Mouse (Mus musculus): ENCODE measurements around the gene Sbp. TPM values are rescaled to one million over a fixed set of nuclear protein-coding genes. Genes with fewer than 3 reads are reported as not detected.

Sbp gene
- total and polyA plus RNA-seq, 3 experiments: not detected

DNA sequence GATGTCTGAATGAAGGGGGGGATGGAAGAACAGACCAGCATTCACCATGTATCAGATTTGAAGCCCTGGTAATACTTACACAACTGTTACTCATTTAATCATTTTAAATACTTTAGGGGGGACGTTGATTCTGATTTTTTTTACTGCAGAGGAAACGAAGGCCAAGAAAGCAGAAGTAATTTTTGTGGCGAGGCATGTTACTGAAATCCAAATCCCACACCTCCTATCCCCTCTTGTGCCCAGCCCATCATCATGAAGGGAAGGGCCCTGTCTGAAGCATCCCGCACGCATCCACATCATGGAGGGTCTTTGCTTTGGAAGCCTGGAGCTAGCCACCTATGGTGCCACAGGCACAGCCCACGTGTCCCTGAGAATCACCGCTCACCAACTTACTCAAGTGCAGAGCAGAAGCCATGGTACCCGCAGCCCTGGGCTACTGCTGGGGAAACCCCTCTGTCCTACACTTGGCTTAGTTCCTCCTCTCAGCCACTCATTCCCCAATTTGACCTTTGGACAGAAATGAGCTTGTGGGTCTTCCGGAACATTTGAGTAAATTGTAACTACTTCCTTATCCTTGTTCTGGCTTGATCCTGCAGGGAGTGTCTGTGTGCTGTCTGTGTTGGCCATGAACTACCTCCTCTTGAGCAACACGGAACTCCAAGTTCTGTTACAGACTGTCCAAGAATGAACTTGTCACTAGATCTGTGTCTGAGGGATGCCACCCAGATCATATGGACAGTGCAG lies 25.4 kb downstream of the Sbp start:
- H3K27me3 ChIP-seq (ENCODE audit: control insufficient read depth, insufficient read depth, low read length): no peaks in the 10 kb centered on the region
- intact Hi-C loops (cut with DNase I): no loop called here
- peak in 1 of 2 experiments; percentile 38 for DNase-seq
- no peaks in the 10 kb centered on the region for H3K36me3 ChIP-seq (ENCODE audit: control insufficient read depth, insufficient read depth, low read length)
- TF ChIP-seq CTCF (IDR thresholded peaks at IDR 0.05) (no peak), POLR2A (IDR thresholded peaks at IDR 0.05; ENCODE audit: insufficient read depth, low read depth, low read length) (no peak), EP300 (IDR thresholded peaks at IDR 0.05; ENCODE audit: insufficient read depth, low read depth, low read length) (no peak)
- H3K4me3 ChIP-seq: no peak overlapping the region
- H3K27ac ChIP-seq: no peak overlapping the region
- H3K9ac ChIP-seq (ENCODE audit: low read depth, low read length): no peak overlapping the region
- WGBS: 68% methylated on average over 10 of the region's 10 CpGs
- H3K79me2 ChIP-seq (replicated peaks; ENCODE audit: control insufficient read depth, insufficient read depth, low read length): no peaks in the 10 kb centered on the region
- H3K4me1 ChIP-seq (ENCODE audit: control insufficient read depth, insufficient read depth, low read length): no peaks in the 10 kb centered on the region

DNA sequence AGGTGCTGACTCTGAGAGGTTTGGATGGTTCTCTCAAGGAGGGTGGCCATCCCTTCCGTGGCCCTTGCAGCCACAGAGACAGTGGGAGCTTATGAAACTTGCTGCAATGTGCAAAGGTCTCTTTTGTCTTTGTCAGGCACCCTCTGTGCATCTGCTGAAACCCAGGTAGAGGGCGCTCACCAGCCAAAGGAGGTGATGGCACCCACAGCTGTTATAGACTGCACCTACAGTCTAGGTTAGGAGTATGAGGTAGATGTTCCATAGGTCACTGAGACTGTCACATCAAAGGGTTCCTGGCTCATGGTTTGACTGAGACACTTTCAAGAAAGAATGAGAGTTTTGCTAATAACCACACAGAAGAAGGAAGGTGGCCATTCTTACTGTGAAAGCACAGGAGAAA lies 27.3 kb downstream of the Sbp start:
- no peaks in the 10 kb centered on the region for H3K79me2 ChIP-seq (replicated peaks; ENCODE audit: control insufficient read depth, insufficient read depth, low read length)
- no peak overlapping the region for H3K4me3 ChIP-seq
- WGBS: 53% methylated on average over 2 of the region's 2 CpGs
- no peaks in the 10 kb centered on the region for H3K36me3 ChIP-seq (ENCODE audit: control insufficient read depth, insufficient read depth, low read length)
- H3K9ac ChIP-seq (ENCODE audit: low read depth, low read length): no peak overlapping the region
- intact Hi-C loops (cut with DNase I): no loop called here
- H3K27me3 ChIP-seq (ENCODE audit: control insufficient read depth, insufficient read depth, low read length): no peaks in the 10 kb centered on the region; the same call in 1 of the 2 replicates
- no peak overlapping the region for H3K27ac ChIP-seq
- TF ChIP-seq CTCF (IDR thresholded peaks at IDR 0.05) (no peak), POLR2A (IDR thresholded peaks at IDR 0.05; ENCODE audit: insufficient read depth, low read depth, low read length) (no peak), EP300 (IDR thresholded peaks at IDR 0.05; ENCODE audit: insufficient read depth, low read depth, low read length) (no peak)
- H3K4me1 ChIP-seq (ENCODE audit: control insufficient read depth, insufficient read depth, low read length): no peaks in the 10 kb centered on the region
- DNase-seq: no peak

DNA sequence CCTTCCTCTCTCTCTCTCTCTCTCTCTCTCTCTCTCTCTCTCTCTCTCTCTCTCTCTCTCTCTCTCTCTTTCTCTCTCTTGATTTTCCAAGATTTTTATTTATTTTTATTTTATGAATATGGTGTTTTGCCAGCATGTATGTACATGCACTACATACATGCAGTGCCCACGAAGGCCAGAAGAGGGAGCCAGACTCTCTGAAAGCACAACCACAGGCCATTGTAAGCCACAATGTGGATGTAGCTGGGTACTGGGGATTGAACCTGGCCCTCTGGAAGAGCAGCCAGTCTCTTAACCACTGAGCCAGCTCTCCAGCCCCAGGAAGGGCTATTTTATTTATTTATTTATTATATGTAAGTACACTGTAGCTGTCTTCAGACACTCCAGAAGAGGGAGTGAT lies 27.8 kb downstream of the Sbp start:
- intact Hi-C loops (cut with DNase I): no loop called here
- no peaks in the 10 kb centered on the region for H3K4me1 ChIP-seq (ENCODE audit: control insufficient read depth, insufficient read depth, low read length)
- no peaks in the 10 kb centered on the region for H3K79me2 ChIP-seq (replicated peaks; ENCODE audit: control insufficient read depth, insufficient read depth, low read length)
- TF ChIP-seq CTCF (IDR thresholded peaks at IDR 0.05) (peak; percentile 79), EP300 (IDR thresholded peaks at IDR 0.05; ENCODE audit: insufficient read depth, low read depth, low read length) (no peak)
- 4% methylated on average over 1 of the region's 1 CpGs for WGBS
- no peak overlapping the region for H3K4me3 ChIP-seq
- H3K36me3 ChIP-seq (ENCODE audit: control insufficient read depth, insufficient read depth, low read length): no peaks in the 10 kb centered on the region
- H3K9ac ChIP-seq (ENCODE audit: low read depth, low read length): no peak overlapping the region
- H3K27ac ChIP-seq: no peak overlapping the region
- H3K27me3 ChIP-seq (ENCODE audit: control insufficient read depth, insufficient read depth, low read length): no peaks in the 10 kb centered on the region; the same call in 1 of the 2 replicates
- DNase-seq: peak; percentile 58 to 79

DNA sequence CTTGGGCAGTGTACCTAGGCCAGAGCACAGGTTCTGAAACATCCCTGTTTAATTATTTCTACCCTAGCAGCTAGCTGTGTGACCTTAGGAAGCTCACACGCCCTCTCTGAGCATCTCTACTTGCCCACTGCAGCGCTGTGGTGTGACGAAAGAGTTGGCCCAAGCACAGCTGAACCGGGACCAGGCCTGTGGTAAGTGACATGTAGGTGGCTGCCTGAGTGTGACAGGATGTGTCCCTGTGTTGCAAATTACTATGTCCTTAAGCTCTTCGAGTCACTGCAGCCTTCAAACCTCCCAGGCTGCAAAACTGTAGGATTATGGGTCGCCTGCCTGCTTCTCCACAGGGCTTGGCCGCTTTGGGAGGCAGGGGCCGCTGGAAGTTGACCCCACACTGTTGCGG lies 29.8 kb downstream of the Sbp start:
- Histone ChIP-seq H3K27me3 (ENCODE audit: control insufficient read depth, insufficient read depth, low read length) (no peaks in the 10 kb centered on the region; the same call in 1 of the 2 replicates), H3K9ac (ENCODE audit: low read depth, low read length) (no peak overlapping the region), H3K4me3 (no peak overlapping the region), H3K79me2 (replicated peaks; ENCODE audit: control insufficient read depth, insufficient read depth, low read length) (no peaks in the 10 kb centered on the region), H3K4me1 (ENCODE audit: control insufficient read depth, insufficient read depth, low read length) (no peaks in the 10 kb centered on the region), H3K27ac (no peak overlapping the region), H3K36me3 (ENCODE audit: control insufficient read depth, insufficient read depth, low read length) (no peaks in the 10 kb centered on the region)
- WGBS: 79% methylated on average over 9 of the region's 9 CpGs
- DNase-seq: no peak
- intact Hi-C loops (cut with DNase I): loop anchor here (5.0 kb wide), 1 partner anchor 46 kb away; no protein-coding TSS in a partner anchor
- TF ChIP-seq CTCF (IDR thresholded peaks at IDR 0.05) (no peak), POLR2A (IDR thresholded peaks at IDR 0.05; ENCODE audit: insufficient read depth, low read depth, low read length) (no peak), EP300 (IDR thresholded peaks at IDR 0.05; ENCODE audit: insufficient read depth, low read depth, low read length) (no peak)

DNA sequence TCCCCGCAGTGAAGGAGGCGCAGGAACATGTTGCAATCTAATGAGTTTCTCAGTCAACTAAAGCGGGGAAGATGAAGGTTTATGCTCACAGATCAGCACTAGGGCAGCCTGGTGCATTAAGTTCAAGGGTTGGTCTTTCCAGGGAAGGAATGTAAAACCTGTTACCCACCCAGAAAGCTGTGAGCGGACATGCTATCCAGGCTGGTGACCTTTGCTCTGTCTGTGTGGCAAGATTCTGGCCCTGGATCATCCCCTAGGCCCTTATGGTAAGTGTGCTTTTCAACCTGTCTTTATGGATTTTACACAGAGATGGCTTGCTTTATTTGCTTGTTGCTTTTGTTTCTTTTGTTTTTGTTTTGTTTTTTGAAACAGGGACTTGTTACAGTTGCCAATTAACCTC lies 35.2 kb downstream of the Sbp start:
- TF ChIP-seq CTCF (IDR thresholded peaks at IDR 0.05): no peak
- no peak for TF ChIP-seq EP300 (IDR thresholded peaks at IDR 0.05; ENCODE audit: insufficient read depth, low read depth, low read length)
- no peak for TF ChIP-seq POLR2A (IDR thresholded peaks at IDR 0.05; ENCODE audit: insufficient read depth, low read depth, low read length)
- no peak overlapping the region for H3K27ac ChIP-seq
- H3K4me3 ChIP-seq: no peak overlapping the region
- DNase-seq: no peak
- H3K9ac ChIP-seq (ENCODE audit: low read depth, low read length): no peak overlapping the region
- intact Hi-C loops (cut with DNase I): no loop called here
- 87% methylated on average over 4 of the region's 4 CpGs for WGBS
- H3K27me3 ChIP-seq (ENCODE audit: control insufficient read depth, insufficient read depth, low read length): no peaks in the 10 kb centered on the region; the same call in 1 of the 2 replicates
- H3K36me3 ChIP-seq (ENCODE audit: control insufficient read depth, insufficient read depth, low read length): no peaks in the 10 kb centered on the region
- no peaks in the 10 kb centered on the region for H3K79me2 ChIP-seq (replicated peaks; ENCODE audit: control insufficient read depth, insufficient read depth, low read length)
- no peaks in the 10 kb centered on the region for H3K4me1 ChIP-seq (ENCODE audit: control insufficient read depth, insufficient read depth, low read length)

DNA sequence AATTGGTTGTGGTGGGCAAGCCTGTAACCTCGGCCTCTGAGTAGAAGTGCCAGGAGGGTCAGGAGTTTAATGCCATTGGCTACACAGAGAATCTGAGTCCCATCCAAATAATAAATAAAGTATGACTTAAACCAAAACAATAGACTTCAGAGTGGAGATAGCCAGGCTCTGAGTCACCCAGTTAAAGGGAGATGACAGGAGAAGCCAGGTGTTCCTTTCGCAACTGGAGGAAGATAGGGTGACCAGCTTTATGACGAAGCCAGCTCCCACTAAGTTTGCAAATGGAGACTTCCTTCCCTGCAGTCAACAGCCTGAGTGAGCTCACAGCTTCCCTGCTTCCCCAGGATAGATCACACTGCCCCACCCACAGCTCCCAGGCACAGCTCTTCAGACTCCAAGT lies 38.0 kb downstream of the Sbp start:
- TF ChIP-seq CTCF (IDR thresholded peaks at IDR 0.05) (no peak), EP300 (IDR thresholded peaks at IDR 0.05; ENCODE audit: insufficient read depth, low read depth, low read length) (no peak), POLR2A (IDR thresholded peaks at IDR 0.05; ENCODE audit: insufficient read depth, low read depth, low read length) (no peak)
- Histone ChIP-seq H3K4me1 (ENCODE audit: control insufficient read depth, insufficient read depth, low read length) (no peaks in the 10 kb centered on the region), H3K79me2 (replicated peaks; ENCODE audit: control insufficient read depth, insufficient read depth, low read length) (no peaks in the 10 kb centered on the region)

More for the DNA sequence above, 38.0 kb downstream of the Sbp start:
- intact Hi-C loops (cut with DNase I): no loop called here
- DNase-seq: no peak
- 53% methylated on average over 3 of the region's 3 CpGs for WGBS
- Histone ChIP-seq H3K36me3 (ENCODE audit: control insufficient read depth, insufficient read depth, low read length) (no peaks in the 10 kb centered on the region), H3K27me3 (ENCODE audit: control insufficient read depth, insufficient read depth, low read length) (no peaks in the 10 kb centered on the region), H3K9ac (ENCODE audit: low read depth, low read length) (no peak overlapping the region), H3K27ac (no peak overlapping the region), H3K4me3 (no peak overlapping the region)
